Mouse (Mus musculus) CH12.LX (cell line): ENCODE measurements around the gene Nos1.
A peak's percentile ranks its signal among the peaks of the same experiment; 100 is the strongest.

Source experiments
- CTCF ChIP-seq, 2 experiments: IDR thresholded peaks in 1 of 2; conservative IDR thresholded peaks in 1 of 2; 2 replicates each; pipeline ENCODE4 v1.5.1; 2011 to 2012; ENCODE audit warnings: low read depth in 2 of 2, low read length in 2 of 2, improper control_type of control experiment in 1 of 2, inconsistent platforms in 1 of 2, mild to moderate bottlenecking in 1 of 2, moderate library complexity in 1 of 2
- E2F4 ChIP-seq: IDR thresholded peaks from 2 replicates; pipeline ENCODE4 v1.6.1; 2011; ENCODE audit warnings: low read depth, low read length, improper control_type of control experiment; ENCODE audit not compliant: insufficient replicate concordance
- HCFC1 ChIP-seq: IDR thresholded peaks from 2 replicates; pipeline ENCODE4 v1.6.1; 2012; ENCODE audit warnings: low read depth, mild to moderate bottlenecking, inconsistent platforms, low read length, improper control_type of control experiment
- MAFK ChIP-seq: IDR thresholded peaks from 2 replicates; pipeline ENCODE4 v1.6.1; 2011; ENCODE audit warnings: low read length, improper control_type of control experiment; ENCODE audit not compliant: insufficient replicate concordance
- MAZ ChIP-seq: IDR thresholded peaks from 2 replicates; pipeline ENCODE4 v1.6.1; 2012; ENCODE audit warnings: low read depth, mild to moderate bottlenecking, inconsistent platforms, low read length, improper control_type of control experiment, moderate library complexity
- POLR2A ChIP-seq: IDR thresholded peaks from 2 replicates; pipeline ENCODE4 v1.6.1; 2011; ENCODE audit warnings: low read depth, mild to moderate bottlenecking, improper control_type of control experiment, low read length
- ZKSCAN1 ChIP-seq: IDR thresholded peaks from 2 replicates; pipeline ENCODE4 v1.6.1; 2012; ENCODE audit warnings: low read depth, inconsistent platforms, low read length, improper control_type of control experiment, borderline replicate concordance

DNA sequence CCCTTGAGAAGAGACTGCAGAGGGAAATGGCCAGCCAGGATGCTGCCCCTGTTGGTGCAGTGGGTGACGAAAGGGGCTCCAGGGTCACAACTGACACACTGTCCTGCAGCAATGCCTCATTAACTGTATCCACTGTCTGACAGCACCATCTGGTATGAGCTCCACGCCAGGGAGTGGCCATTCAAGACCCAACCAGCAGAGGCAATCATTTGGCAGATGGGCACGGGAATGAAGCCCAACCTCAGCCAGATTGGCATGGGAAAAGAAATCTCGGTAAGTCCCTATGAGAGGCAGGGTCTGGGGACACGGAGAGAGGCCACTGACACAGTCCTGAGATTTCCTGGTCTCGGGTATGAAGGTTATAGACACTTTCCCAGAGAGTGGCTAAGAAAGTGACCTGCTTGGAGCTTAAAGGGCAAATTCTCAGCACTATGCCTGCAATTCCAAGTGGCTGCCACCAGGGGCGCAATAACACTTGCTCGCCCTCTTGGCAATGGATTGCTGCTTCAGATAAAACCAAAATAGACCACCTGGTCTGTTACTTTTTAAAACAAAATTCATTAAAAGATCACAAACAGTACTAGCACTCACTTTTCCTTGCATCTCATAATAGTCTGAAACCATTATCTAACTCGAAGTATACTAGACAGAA, 19.5 kb upstream of the Nos1 start:
- TF ChIP-seq E2F4 (no peak), MAZ (no peak), HCFC1 (no peak), ZKSCAN1 (no peak), CTCF (conservative IDR thresholded peaks at IDR 0.05 in 1 of 2, IDR thresholded peaks at IDR 0.05 in 1 of 2; ENCODE audit: low read depth in 2 of 2, low read length in 2 of 2) (peak; percentile 52 to 59), MAFK (no peak), POLR2A (no peak)
